ENCODE assay signal across 1 mouse cellular context in genomic region chr2:180042858-180043515, GRCm38 (mm10).
TF ChIP-seq lines count a peak whose summit lies in the region.

No protein-coding gene starts in this region.

TF ChIP-seq in CH12.LX, 34 proteins besides CTCF, POLR2A, EP300 and RAD21 (continued from another document):
- TF ChIP-seq RCOR1 (conservative IDR thresholded peaks at IDR 0.05; ENCODE audit: low read depth, low read length): no peak
- TF ChIP-seq MEF2A (IDR thresholded peaks at IDR 0.05; ENCODE audit: borderline replicate concordance, low read depth, low read length): 0 out of 2 replicates have a peak, but pooled peaks have one; percentile 2
- no peak for TF ChIP-seq BHLHE40 (IDR thresholded peaks at IDR 0.05; ENCODE audit: low read depth, low read length)
- TF ChIP-seq CHD2 (IDR thresholded peaks at IDR 0.05; ENCODE audit: low read length): peak; percentile 13; the same call in 1 of the 2 replicates
- 0 out of 2 replicates have a peak, but pooled peaks have one; percentile 16 for TF ChIP-seq SIN3A (IDR thresholded peaks at IDR 0.05; ENCODE audit: low read length)
- TF ChIP-seq USF2 (conservative IDR thresholded peaks at IDR 0.05; ENCODE audit: low read depth, low read length): no peak
